Mouse (Mus musculus) testis, adult 2 months (tissue): Measurements from ENCODE around the gene Zfp536.

Source experiments
- CTCF ChIP-seq: fragments of 200-500 bp; IDR thresholded peaks from 2 replicates; pipeline ENCODE4 v1.5.1; 2012; ENCODE audit warnings: low read depth, mild to moderate bottlenecking, inconsistent platforms, low read length, moderate library complexity; ENCODE audit not compliant: control insufficient read depth, insufficient read depth, insufficient replicate concordance
- POLR2A ChIP-seq: fragments of 200-500 bp; IDR thresholded peaks from 2 replicates; pipeline ENCODE4 v1.6.1; 2012; ENCODE audit warnings: low read depth, mild to moderate bottlenecking, inconsistent platforms, low read length, moderate library complexity; ENCODE audit not compliant: control insufficient read depth

- TF ChIP-seq CTCF, result no peak
- TF ChIP-seq POLR2A, result no peak
Observed at GRCm38 (mm10) chr7:37426061-37426460, 347.4 kb downstream of the Zfp536 start.
